Mouse (Mus musculus) C2C12 (cell line): ENCODE measurements around the gene Gprasp1. TPM values are rescaled to one million over a fixed set of nuclear protein-coding genes. Genes with fewer than 3 reads are reported as not detected.
A peak's percentile ranks its signal among the peaks of the same experiment; 100 is the strongest.

Source experiments
- H3K27me3 ChIP-seq: one replicate; pipeline ENCODE4 v1.6.1; 2011; ENCODE audit not compliant: control insufficient read depth, insufficient read depth, insufficient read length
- H3K36me3 ChIP-seq: one replicate; pipeline ENCODE4 v1.6.1; 2011; ENCODE audit not compliant: control insufficient read depth, insufficient read depth
- H3K4me3 ChIP-seq: one replicate; pipeline ENCODE4 v1.5.1; 2011; ENCODE audit warnings: mild to moderate bottlenecking, control low read depth; ENCODE audit not compliant: poor library complexity, insufficient read depth, severe bottlenecking
- H3K79me2 ChIP-seq: one replicate; pipeline ENCODE4 v1.6.1; 2011; ENCODE audit not compliant: control insufficient read depth, insufficient read depth
- H3K79me3 ChIP-seq: one replicate; pipeline ENCODE4 v1.6.1; 2011; ENCODE audit warnings: low read depth, control low read depth
- H3ac ChIP-seq: one replicate; pipeline ENCODE3; 2011; ENCODE audit warnings: low read depth; ENCODE audit not compliant: control insufficient read depth, insufficient read length
- CEBPB ChIP-seq: IDR thresholded peaks from one replicate; pipeline ENCODE4 v1.6.1; 2011; ENCODE audit warnings: low read depth, mild to moderate bottlenecking, control low read depth, moderate library complexity
- CTCF ChIP-seq: IDR thresholded peaks from one replicate; pipeline ENCODE4 v1.5.1; 2011; ENCODE audit not compliant: control insufficient read depth, insufficient read depth, insufficient read length
- FOSL1 ChIP-seq: IDR thresholded peaks from one replicate; pipeline ENCODE4 v1.8.0; 2011; ENCODE audit warnings: mild to moderate bottlenecking, low read length; ENCODE audit not compliant: poor library complexity, insufficient read depth, severe bottlenecking
- MAX ChIP-seq: IDR thresholded peaks from one replicate; pipeline ENCODE4 v1.6.1; 2011; ENCODE audit warnings: mild to moderate bottlenecking, control low read depth
- MYOD1 ChIP-seq: IDR thresholded peaks from one replicate; pipeline ENCODE4 v1.6.1; 2011; ENCODE audit warnings: low read depth; ENCODE audit not compliant: control insufficient read depth, insufficient read length
- MYOG ChIP-seq: IDR thresholded peaks from one replicate; pipeline ENCODE4 v1.6.1; 2011; ENCODE audit not compliant: control insufficient read depth, insufficient read length; ENCODE audit errors: extremely low read depth
- USF1 ChIP-seq: IDR thresholded peaks from one replicate; pipeline ENCODE4 v1.6.1; 2011; ENCODE audit warnings: low read depth, mild to moderate bottlenecking, control low read depth, moderate library complexity
- long read RNA-seq, 2 experiments: library from polyadenylated mRNA; unstranded; transcript quantifications; one replicate each; pipeline ENCODE4 v2.0.0; 2019 to 2020
- polyA plus RNA-seq: library from polyadenylated mRNA; unstranded; fragments of >200 nt; fragmentation: generic; extraction: Trizol; gene quantifications from one replicate; pipeline ENCODE4 v1.2.1, GENCODE M21; 2012; ENCODE audit warnings: missing spikeins

Gene Gprasp1
- polyA plus RNA-seq: 5.4 TPM
- long read RNA-seq, experiment 1, partial matches to known transcripts: 0 of 6 reads
- long read RNA-seq, experiment 1, other reads (novel, unspliced or antisense): 6 of 6 reads
- long read RNA-seq, experiment 2, full-length matches to known transcripts: 2 of 24 reads
- long read RNA-seq, experiment 2, partial matches to known transcripts: 1 of 24 reads
- long read RNA-seq, experiment 2, other reads (novel, unspliced or antisense): 21 of 24 reads

DNA sequence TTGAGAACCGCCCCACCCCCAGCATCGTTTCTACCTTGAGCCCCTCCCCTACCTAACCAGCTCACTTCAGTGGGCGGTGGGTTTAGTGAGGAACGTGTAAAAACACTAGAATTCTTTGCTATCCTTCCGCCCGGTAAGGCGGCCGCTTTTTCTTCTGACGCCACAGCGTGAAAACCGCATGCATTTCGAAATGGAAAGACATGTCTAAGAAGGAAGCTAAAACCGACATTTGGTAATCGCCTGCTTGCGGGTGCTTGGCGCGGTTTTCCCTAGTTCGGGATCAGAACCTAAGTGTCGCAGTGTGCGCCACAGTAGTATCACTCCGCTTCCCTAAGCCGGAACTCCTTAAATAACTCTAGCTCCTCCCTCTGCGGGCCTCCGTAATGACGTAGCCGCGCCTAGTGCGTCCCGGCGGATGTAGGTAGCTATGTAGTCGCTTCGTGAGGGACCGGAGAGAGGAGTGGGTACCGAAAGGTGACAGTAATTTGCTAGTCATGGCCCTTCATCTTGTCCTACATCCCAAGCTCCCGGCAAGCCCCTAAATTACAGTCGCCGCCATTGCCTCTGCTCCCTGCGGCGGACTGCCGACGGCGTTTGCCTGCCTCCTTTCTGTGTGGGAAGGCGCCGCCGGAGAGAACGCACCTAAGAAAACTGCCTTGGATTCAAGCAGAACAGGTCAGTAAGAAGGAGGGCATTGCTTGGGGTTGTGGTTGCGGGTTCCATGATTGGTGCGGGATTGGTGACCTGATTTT is at the start of gene Gprasp1, which contains the start of gene Armcx5:
Gene Gprasp1 (plus strand): TSS at position 430 of the 752 bp plus-strand sequence.
Gene Armcx5 (plus strand): TSS at position 430 of the 752 bp plus-strand sequence.
- Histone ChIP-seq H3K4me3 (peak within 1 kb of the TSS; percentile 49), H3K79me2 (peaks cover 21% of the 10 kb centered on the region), H3K79me3 (peaks cover 6% of the 10 kb centered on the region), H3K27me3 (no peaks in the 10 kb centered on the region), H3K36me3 (peaks cover 7% of the 10 kb centered on the region), H3ac (peak within 1 kb of the TSS; percentile 75)
- TF ChIP-seq CTCF (no peak), MYOG (no peak), MYOD1 (no peak), FOSL1 (no peak), MAX (no peak), USF1 (no peak)

DNA sequence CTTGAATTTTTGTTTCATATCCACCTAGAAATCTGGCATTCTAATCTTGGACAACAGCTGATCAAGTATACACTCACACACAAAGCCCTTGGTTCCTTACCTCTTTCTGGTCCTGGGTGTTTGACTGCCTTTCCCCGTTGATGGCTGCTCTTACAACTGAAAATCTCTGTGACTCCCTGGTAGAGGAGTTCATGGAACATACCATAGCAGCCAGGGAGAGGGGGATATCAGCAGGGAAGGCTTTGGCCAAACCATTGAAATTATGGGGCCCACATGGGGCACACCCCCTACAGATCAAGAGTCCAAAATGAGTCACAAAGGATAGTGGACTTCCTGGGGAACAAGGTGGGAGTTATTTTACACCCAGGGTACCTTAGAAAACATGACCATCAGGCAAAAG is 48.9 kb upstream of the Gprasp1 start, which contains the start of gene Tcp11x2:
Gene Tcp11x2 (minus strand): TSS at position 158 of the 400 bp plus-strand sequence.
- H3K79me2 ChIP-seq: no peaks in the 10 kb centered on the region
- H3K4me3 ChIP-seq: no peak within 1 kb of the TSS
- H3K36me3 ChIP-seq: no peaks in the 10 kb centered on the region
- no peaks in the 10 kb centered on the region for H3K27me3 ChIP-seq
- H3K79me3 ChIP-seq: no peaks in the 10 kb centered on the region
- H3ac ChIP-seq: no peak within 1 kb of the TSS
- TF ChIP-seq CEBPB (no peak), MAX (no peak), CTCF (no peak), MYOG (no peak), USF1 (no peak), FOSL1 (no peak), MYOD1 (no peak)

DNA sequence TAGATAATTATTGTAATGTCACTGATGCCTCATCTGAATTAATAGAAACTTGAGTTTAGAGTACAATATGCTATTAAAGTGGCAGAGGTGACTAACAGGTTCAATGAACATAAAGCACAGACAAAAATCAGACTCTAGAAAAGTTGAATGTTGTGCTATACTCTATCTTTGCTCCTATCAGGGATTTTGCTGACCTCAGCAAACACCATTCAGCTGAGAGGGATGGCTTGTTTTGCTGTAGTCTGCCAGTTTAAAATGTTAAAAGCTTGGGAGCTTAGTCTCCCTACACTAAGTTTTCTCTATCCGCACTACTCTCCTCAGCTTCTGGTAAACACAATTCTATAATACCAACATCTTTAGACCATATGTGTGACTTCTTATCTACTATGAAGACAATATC is 39.4 kb upstream of the Gprasp1 start:
- no peaks in the 10 kb centered on the region for H3K79me2 ChIP-seq
- TF ChIP-seq CTCF (no peak), FOSL1 (no peak), USF1 (no peak), CEBPB (no peak), MYOD1 (no peak), MAX (no peak), MYOG (no peak)
- no peaks in the 10 kb centered on the region for H3K36me3 ChIP-seq
- H3K79me3 ChIP-seq: no peaks in the 10 kb centered on the region
- H3K27me3 ChIP-seq: no peaks in the 10 kb centered on the region
- H3ac ChIP-seq: no peak overlapping the region
- no peak overlapping the region for H3K4me3 ChIP-seq

DNA sequence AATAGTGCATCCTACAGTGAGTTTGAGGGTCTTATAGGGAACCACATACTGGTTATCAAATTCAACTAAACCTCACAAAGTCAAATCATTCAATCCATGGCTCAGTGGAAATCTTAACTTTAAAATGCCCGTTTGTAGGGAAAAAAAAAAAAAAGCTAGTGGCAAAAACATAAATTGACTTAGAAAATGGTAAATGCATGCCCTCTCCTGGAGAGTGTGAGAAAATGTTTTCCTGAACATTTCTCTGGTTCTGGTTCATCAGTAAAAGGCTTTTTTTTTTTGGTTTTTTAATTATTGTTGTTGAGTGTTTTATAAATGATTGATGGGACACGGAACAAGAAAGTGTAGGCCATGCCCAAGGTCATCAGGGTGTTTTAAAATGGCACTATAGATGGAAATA is 38.2 kb upstream of the Gprasp1 start:
- H3K4me3 ChIP-seq: no peak overlapping the region
- H3K27me3 ChIP-seq: no peaks in the 10 kb centered on the region
- H3K79me3 ChIP-seq: no peaks in the 10 kb centered on the region
- H3K36me3 ChIP-seq: no peaks in the 10 kb centered on the region
- no peaks in the 10 kb centered on the region for H3K79me2 ChIP-seq
- no peak overlapping the region for H3ac ChIP-seq
- TF ChIP-seq USF1 (no peak), FOSL1 (no peak), MYOG (no peak), MAX (no peak), MYOD1 (no peak), CTCF (no peak), CEBPB (no peak)

DNA sequence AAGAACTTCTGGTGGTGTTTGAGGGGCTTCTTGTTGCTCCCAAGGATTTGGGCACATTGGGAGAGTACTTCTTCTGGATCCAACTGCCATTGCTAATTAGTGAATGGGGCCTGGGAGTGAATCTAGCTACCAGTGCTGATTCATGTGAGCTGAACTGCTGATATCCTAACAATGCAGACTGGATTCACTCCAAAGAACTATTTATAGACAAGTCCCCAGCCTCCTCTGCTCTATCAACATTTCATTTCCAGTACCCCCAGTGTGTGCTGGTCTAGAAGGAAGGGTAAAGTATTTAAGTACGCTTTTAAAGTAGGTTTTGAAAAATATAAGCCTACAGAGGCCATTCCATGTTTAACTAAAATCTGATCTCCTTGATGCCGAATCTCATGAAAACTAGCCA is 29.7 kb upstream of the Gprasp1 start:
- H3K36me3 ChIP-seq: no peaks in the 10 kb centered on the region
- H3K79me2 ChIP-seq: no peaks in the 10 kb centered on the region
- TF ChIP-seq MYOG: no peak
- TF ChIP-seq USF1: no peak
- no peak for TF ChIP-seq CEBPB
- TF ChIP-seq FOSL1: no peak
- TF ChIP-seq CTCF: no peak
- no peak for TF ChIP-seq MAX
- H3K79me3 ChIP-seq: no peaks in the 10 kb centered on the region
- H3K4me3 ChIP-seq: no peak overlapping the region
- no peak overlapping the region for H3ac ChIP-seq
- H3K27me3 ChIP-seq: no peaks in the 10 kb centered on the region
